Mouse (Mus musculus) stomach, postnatal 0 days (tissue): ENCODE data around the gene Bcor. TPM values are rescaled to one million over a fixed set of nuclear protein-coding genes. Genes with fewer than 3 reads are reported as not detected.
A peak's percentile ranks its signal among the peaks of the same experiment; 100 is the strongest.

Experiments
- ATAC-seq: fragments of 200-750 bp; cut with Nextera tagmentation; 2 replicates; pipeline ENCODE4 v1.8.0; 2017; ENCODE audit not compliant: low FRiP score, low TSS enrichment
- DNase-seq: peaks from one replicate; pipeline ENCODE4 v3.0.0-alpha.2; 2016; ENCODE audit warnings: low spot score
- H3K27ac ChIP-seq: fragments of 300-500 bp; sonication (generic); replicated peaks from 2 replicates; pipeline ENCODE4 v1.5.1; 2014; ENCODE audit warnings: mild to moderate bottlenecking, control low read depth
- H3K27me3 ChIP-seq: fragments of 300-500 bp; sonication (generic); 2 replicates; pipeline ENCODE4 v1.6.1; 2014; ENCODE audit warnings: low read length; ENCODE audit not compliant: control insufficient read depth, insufficient read depth
- H3K36me3 ChIP-seq: fragments of 300-500 bp; sonication (generic); 2 replicates; pipeline ENCODE4 v1.6.1; 2014; ENCODE audit warnings: low read length, mixed read lengths; ENCODE audit not compliant: control insufficient read depth, insufficient read depth
- H3K4me1 ChIP-seq: fragments of 300-500 bp; sonication (generic); replicated peaks from 2 replicates; pipeline ENCODE4 v1.6.1; 2014; ENCODE audit warnings: antibody characterized with exemption; ENCODE audit not compliant: control insufficient read depth, insufficient read depth
- H3K4me2 ChIP-seq: fragments of 300-500 bp; sonication (generic); replicated peaks from 2 replicates; pipeline ENCODE4 v1.6.1; 2014; ENCODE audit warnings: low read depth, mild to moderate bottlenecking, control low read depth, moderate library complexity
- H3K4me3 ChIP-seq: fragments of 300-500 bp; sonication (generic); 2 replicates; pipeline ENCODE4 v1.5.1; 2014; ENCODE audit warnings: low read depth, low read length, control low read depth
- H3K9ac ChIP-seq: fragments of 300-500 bp; sonication (generic); 2 replicates; pipeline ENCODE4 v1.6.1; 2014; ENCODE audit warnings: mild to moderate bottlenecking, low read length, control low read depth, mixed read lengths
- H3K9me3 ChIP-seq: fragments of 300-500 bp; sonication (generic); 2 replicates; pipeline ENCODE4 v1.6.1; 2016; ENCODE audit warnings: low read length; ENCODE audit not compliant: control insufficient read depth
- CTCF ChIP-seq: IDR thresholded peaks from 2 replicates; pipeline ENCODE4 v1.5.1; 2016; ENCODE audit warnings: antibody characterized with exemption, low read depth, mild to moderate bottlenecking, moderate library complexity
- EP300 ChIP-seq: optimal IDR thresholded peaks from 2 replicates; pipeline ENCODE3; 2016; ENCODE audit warnings: antibody characterized with exemption
- WGBS: fragments of 180-500 bp; shearing (Covaris S2); extraction: QIAGEN DNeasy Blood & Tissue Kit; methylation state at CpG from one replicate; pipeline ENCODE4 v1.1.7; 2014; 5-methylcytosine and 5-hydroxymethylcytosine counted together
- polyA plus RNA-seq: library from polyadenylated mRNA; unstranded; fragments of >200 nt; fragmentation: Nextera tagmentation; extraction: Ambion mirVana; gene quantifications from 2 replicates; pipeline ENCODE4 v1.2.1, GENCODE M21; 2015

The Bcor gene
- polyA plus RNA-seq, 1 experiment from 2014 or later = 5.5 TPM

DNA sequence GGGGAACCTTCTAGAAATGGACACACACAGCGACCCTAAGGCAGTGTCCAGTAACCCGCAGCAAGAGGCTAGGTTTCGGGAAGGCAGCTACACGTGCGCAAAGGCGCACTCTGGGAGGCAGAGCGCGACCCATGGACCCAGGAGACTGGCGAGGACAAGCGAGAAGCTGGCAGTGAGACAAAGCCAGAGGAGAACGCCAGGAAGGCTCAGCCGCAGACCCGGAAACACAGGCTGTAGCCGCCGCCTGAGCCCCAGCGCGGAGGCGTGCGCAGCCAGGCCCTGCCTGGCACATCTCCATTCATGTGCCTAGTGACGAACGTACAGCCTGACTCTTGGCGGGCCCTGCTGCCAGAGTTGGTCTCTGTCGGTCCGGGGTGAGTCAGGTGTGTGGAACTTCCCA lies 30.9 kb downstream of the Bcor start:
- TF ChIP-seq EP300 (no peak), CTCF (peak; percentile 13; the same call in 1 of the 2 replicates)

DNA sequence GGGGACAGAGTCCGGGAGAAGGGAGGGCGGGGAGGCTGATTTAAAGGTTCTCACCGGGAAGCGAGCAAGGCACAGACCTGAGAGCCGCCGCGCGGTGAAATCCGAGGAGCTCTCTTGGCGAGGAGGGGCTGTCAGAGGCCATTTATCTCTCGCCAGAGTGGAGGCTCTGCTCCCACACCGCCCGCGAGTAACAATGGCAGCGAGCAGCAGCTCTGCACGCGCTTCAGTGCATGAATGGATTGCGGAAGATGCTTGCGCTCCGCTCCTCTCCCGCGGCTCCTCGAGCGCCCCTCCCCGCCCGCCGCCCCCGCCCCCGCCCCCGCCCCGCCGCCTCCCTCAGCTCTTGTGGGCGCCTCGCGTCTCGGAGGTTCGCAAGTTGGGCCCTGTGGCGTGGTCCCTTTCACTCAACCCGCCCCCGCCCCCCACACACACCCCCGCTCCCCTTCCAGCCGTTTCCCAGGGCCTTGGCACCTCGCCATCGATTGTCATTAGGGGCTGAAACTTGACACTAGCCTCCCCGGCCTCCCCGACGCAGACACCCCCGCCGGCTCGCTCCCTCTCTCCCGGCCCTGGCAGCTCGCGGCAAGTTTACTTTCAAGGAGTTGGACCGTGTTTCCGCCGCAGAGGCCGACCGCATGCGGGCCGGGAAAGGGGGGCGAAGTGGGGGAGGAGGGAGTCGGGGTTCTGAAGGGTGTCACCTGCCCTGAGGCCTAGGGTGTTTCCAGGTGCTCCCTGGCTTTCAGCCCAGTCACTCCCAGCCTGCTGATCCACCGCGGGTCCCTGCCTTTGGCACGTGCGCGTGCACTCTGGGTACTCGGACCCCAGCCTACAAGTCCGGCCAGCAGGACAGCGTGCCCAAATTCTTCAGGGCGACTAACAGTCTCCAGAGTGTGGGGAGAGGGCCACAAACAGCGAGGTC lies 31.7 kb downstream of the Bcor start:
- H3K4me2 ChIP-seq = peak overlapping the region; percentile 62
- peak; percentile 60 for ATAC-seq
- 6% methylated on average over 32 of the region's 72 CpGs for WGBS
- no peaks in the 10 kb centered on the region for H3K4me1 ChIP-seq
- peak overlapping the region; percentile 78 for H3K27ac ChIP-seq
- H3K9ac ChIP-seq = peak overlapping the region; percentile 64
- H3K9me3 ChIP-seq = no peaks in the 10 kb centered on the region
- H3K27me3 ChIP-seq = no peaks in the 10 kb centered on the region
- H3K36me3 ChIP-seq = no peaks in the 10 kb centered on the region
- no peak for TF ChIP-seq EP300
- no peak for TF ChIP-seq CTCF
- peak; percentile 81 for DNase-seq
- H3K4me3 ChIP-seq = peak overlapping the region; percentile 51

More for the DNA sequence above, 30.9 kb downstream of the Bcor start:
- H3K27me3 ChIP-seq = no peaks in the 10 kb centered on the region
- 16% methylated on average over 24 of the region's 24 CpGs for WGBS
- DNase-seq (peak; percentile 76), ATAC-seq (peak; percentile 75)
- no peaks in the 10 kb centered on the region for H3K9me3 ChIP-seq
- no peak overlapping the region for H3K4me3 ChIP-seq
- no peaks in the 10 kb centered on the region for H3K4me1 ChIP-seq
- no peak overlapping the region for H3K9ac ChIP-seq
- H3K4me2 ChIP-seq = peak overlapping the region; percentile 62
- H3K27ac ChIP-seq = peak overlapping the region; percentile 73
- no peaks in the 10 kb centered on the region for H3K36me3 ChIP-seq

DNA sequence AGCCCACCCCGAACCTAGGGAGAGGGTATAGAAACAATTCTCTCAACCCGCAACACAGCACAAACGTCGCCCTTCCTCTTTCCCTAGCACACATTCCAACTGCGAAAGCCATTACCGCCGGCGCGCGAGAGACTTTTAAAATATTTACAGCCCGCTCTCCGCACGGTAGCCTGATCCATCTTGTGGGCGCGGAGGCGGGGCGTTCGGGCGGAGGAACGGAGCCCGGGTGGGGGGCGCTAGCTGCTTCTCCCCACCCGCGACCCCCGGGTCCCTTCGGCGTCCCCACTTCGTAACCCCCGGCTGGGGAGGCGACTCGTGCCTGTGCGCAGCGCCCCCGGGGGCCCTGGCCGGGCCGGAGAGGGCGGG lies 32.4 kb downstream of the Bcor start:
- no peaks in the 10 kb centered on the region for H3K4me1 ChIP-seq
- no peaks in the 10 kb centered on the region for H3K27me3 ChIP-seq
- H3K36me3 ChIP-seq = no peaks in the 10 kb centered on the region
- TF ChIP-seq EP300 (no peak), CTCF (no peak)
- peak overlapping the region; percentile 64 for H3K9ac ChIP-seq
- peak overlapping the region; percentile 62 for H3K4me2 ChIP-seq
- H3K4me3 ChIP-seq = peak overlapping the region; percentile 51
- WGBS = 4% methylated on average over 30 of the region's 37 CpGs
- peak overlapping the region; percentile 78 for H3K27ac ChIP-seq
- DNase-seq = peak; percentile 27
- ATAC-seq = no peak
- H3K9me3 ChIP-seq = no peaks in the 10 kb centered on the region

DNA sequence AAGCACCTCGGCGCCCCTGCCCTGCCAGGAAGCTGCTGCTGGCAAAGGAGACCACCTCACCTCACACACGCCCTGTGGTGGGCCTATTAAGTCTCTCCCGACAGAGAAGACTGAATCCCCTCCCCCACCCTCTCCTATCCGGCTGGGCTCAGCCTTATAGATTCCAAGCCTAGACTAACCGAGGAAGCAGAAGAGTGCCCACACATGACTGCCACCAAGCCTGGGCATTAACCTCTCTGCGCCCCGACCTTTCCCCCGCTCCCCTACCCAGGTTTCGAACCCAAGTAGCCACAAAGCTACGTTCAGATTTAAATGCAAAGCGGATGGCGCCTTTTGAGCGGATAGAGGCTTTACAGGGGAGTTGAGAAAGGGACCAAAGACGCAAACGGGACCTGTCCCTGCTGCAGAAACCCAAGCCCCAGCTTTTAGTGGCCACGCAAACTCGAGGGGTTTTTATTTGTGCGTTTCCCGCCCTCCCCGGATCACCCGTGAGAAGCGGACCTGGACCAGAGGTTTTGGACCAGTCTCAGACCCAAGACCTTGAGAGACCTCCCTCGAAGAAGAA lies 33.0 kb downstream of the Bcor start:
- 9% methylated on average over 24 of the region's 24 CpGs for WGBS
- Histone ChIP-seq H3K4me1 (no peaks in the 10 kb centered on the region), H3K9me3 (no peaks in the 10 kb centered on the region), H3K27ac (no peak overlapping the region), H3K9ac (peak overlapping the region; percentile 64; the same call in 1 of the 2 replicates), H3K4me2 (peak overlapping the region; percentile 62), H3K4me3 (peak overlapping the region; percentile 51), H3K27me3 (no peaks in the 10 kb centered on the region), H3K36me3 (no peaks in the 10 kb centered on the region)
- no peak for DNase-seq
- TF ChIP-seq EP300 (no peak), CTCF (no peak)
- ATAC-seq = no peak

DNA sequence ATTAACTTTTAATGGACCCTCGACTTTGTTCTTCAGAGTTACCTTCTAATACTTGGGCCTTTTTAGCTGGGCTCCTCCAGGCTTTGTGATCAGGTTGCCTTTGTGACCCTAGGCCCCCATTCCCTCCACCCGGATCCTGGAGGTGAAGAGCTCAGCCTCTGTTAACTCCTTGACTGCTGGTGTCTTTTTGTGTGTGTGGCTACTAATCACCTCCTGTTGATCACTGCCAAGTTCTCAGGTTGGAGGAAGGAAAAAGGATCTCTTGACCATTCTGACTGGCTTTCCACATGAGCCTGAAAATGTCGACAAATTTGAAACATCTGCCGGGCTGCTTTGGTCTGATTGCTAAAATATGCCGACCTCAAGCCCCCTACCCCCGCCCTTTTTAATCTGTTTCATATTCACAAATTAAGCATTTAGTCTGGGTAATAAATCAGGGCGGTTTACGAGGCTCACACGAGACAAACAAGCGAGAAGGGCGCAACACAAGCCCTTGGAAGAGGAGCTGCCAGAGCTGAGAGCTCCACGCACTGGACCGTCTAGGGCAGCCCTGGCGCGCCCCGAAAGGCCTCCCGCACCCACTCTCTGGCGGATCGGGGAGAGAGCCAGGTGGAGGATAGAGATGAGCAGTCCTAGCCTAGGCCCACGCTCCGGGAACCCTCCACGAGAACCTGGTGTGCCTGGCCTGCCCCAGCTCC lies 33.6 kb downstream of the Bcor start:
- H3K9me3 ChIP-seq = no peaks in the 10 kb centered on the region
- H3K9ac ChIP-seq = no peak overlapping the region
- no peak for DNase-seq
- WGBS = 37% methylated on average over 20 of the region's 22 CpGs
- H3K4me2 ChIP-seq = peak overlapping the region; percentile 62
- no peak for ATAC-seq
- peak overlapping the region; percentile 51 for H3K4me3 ChIP-seq
- H3K27ac ChIP-seq = no peak overlapping the region
- no peaks in the 10 kb centered on the region for H3K4me1 ChIP-seq
- H3K36me3 ChIP-seq = no peaks in the 10 kb centered on the region
- no peaks in the 10 kb centered on the region for H3K27me3 ChIP-seq
- TF ChIP-seq CTCF (no peak), EP300 (no peak)
